Mouse (Mus musculus): ENCODE measurements around the gene Gm7168.

- TF ChIP-seq CTCF (conservative IDR thresholded peaks at IDR 0.05; ENCODE audit: low read length), result no peak
- no peak for TF ChIP-seq POU5F1 (IDR thresholded peaks at IDR 0.05; ENCODE audit: borderline replicate concordance, low read length)
These were observed 33.6 kb upstream of the Gm7168 start for GRCm38 (mm10) chr17:13914531-13914930.
